In the genomic region with DNA sequence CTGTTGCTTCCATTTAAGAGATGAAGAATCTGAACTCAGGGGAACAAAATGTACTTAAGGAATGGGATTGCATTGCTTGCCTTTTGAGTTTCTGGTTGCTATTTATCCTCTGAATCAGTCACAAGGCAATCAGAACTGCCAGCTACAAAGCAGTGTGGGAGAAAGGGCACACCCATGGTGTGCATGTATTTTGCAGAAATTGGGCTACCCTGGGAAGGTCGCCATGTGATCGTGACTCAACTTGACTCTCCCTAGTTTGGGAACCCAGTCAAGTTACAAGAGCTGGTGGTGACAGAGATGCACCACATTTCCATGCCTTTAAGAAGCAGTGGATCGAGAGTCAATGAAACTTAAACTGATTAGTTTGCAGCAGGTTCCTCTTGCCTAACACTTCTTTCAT, we compare ENCODE assay signal across 27 mouse cellular contexts.
DNase-seq lines count a peak whose midpoint lies in the region; ATAC-seq lines count a peak whose summit lies in the region.
"Had no signal": no experiment of that assay in that cellular context is flagged by ENCODE, and none has a peak within 500 bp of the region (broad histone marks: within the 10 kb centered on the region; RNA-seq: fewer than 3 reads in every experiment).

No protein-coding gene starts in this region.

- no peak overlapping the region for H3K9ac ChIP-seq in forebrain, embryonic 13.5 days
- H3K9ac ChIP-seq: embryonic facial prominence, embryonic 15.5 days; hindbrain, embryonic 12.5 days; limb, embryonic 15.5 days; liver, postnatal 0 days; stomach, embryonic 15.5 days had no signal

- 44% methylated on average over 3 of the region's 3 CpGs for WGBS in forebrain, embryonic 13.5 days
- 69% methylated on average over 3 of the region's 3 CpGs for WGBS in forebrain, embryonic 10.5 days

- no peaks in the 10 kb centered on the region for H3K9me3 ChIP-seq in forebrain, embryonic 13.5 days (replicated peaks)
- H3K9me3 ChIP-seq in forebrain, embryonic 10.5 days, result no peaks in the 10 kb centered on the region
- H3K9me3 ChIP-seq: embryonic facial prominence, embryonic 15.5 days; heart, embryonic 10.5 days; hindbrain, embryonic 12.5 days; limb, embryonic 15.5 days; stomach, embryonic 15.5 days had no signal

- peak; percentile 21; the same call in 1 of the 2 replicates for ATAC-seq in forebrain, embryonic 13.5 days
- ATAC-seq in cerebellum, adult (ENCODE audit: insufficient number of reproducible peaks, low FRiP score, low TSS enrichment), result no peak
- ATAC-seq: CD4-positive, CD25-positive, alpha-beta regulatory T cell, adult 4 months; forebrain, embryonic 14.5 days; inflammation-experienced regulatory T-cells, adult 6 months; liver, postnatal 0 days had no signal

- H3K27me3 ChIP-seq in forebrain, embryonic 13.5 days, result no peaks in the 10 kb centered on the region
- no peaks in the 10 kb centered on the region for H3K27me3 ChIP-seq in forebrain, embryonic 10.5 days (ENCODE audit: poor library complexity, severe bottlenecking)
- H3K27me3 ChIP-seq: embryonic facial prominence, embryonic 15.5 days; hindbrain, embryonic 12.5 days; limb, embryonic 15.5 days; stomach, embryonic 15.5 days had no signal

- H3K36me3 ChIP-seq in forebrain, embryonic 13.5 days (ENCODE audit: poor library complexity, severe bottlenecking), result no peaks in the 10 kb centered on the region
- H3K36me3 ChIP-seq in forebrain, embryonic 10.5 days (replicated peaks), result no peaks in the 10 kb centered on the region
- H3K36me3 ChIP-seq: embryonic facial prominence, embryonic 15.5 days; heart, embryonic 10.5 days; hindbrain, embryonic 12.5 days; limb, embryonic 15.5 days; stomach, embryonic 15.5 days had no signal

- H3K27ac ChIP-seq in forebrain, embryonic 13.5 days, result no peak overlapping the region
- H3K27ac ChIP-seq in forebrain, embryonic 10.5 days, result no peak overlapping the region
- H3K27ac ChIP-seq: embryonic facial prominence, embryonic 15.5 days; heart, embryonic 10.5 days; hindbrain, embryonic 12.5 days; limb, embryonic 15.5 days; stomach, embryonic 15.5 days had no signal

- peaks cover 10% of the 10 kb centered on the region; the same call in 1 of the 2 replicates for H3K4me1 ChIP-seq in forebrain, embryonic 13.5 days
- peaks cover 12% of the 10 kb centered on the region; the same call in 1 of the 2 replicates for H3K4me1 ChIP-seq in forebrain, embryonic 10.5 days
- H3K4me1 ChIP-seq: embryonic facial prominence, embryonic 15.5 days; hindbrain, embryonic 12.5 days; limb, embryonic 15.5 days; stomach, embryonic 15.5 days had no signal

- no peak overlapping the region for H3K4me2 ChIP-seq in forebrain, embryonic 13.5 days
- H3K4me2 ChIP-seq: embryonic facial prominence, embryonic 15.5 days; hindbrain, embryonic 12.5 days; limb, embryonic 15.5 days; stomach, embryonic 15.5 days had no signal

- no peak overlapping the region for H3K4me3 ChIP-seq in forebrain, embryonic 13.5 days
- no peak overlapping the region for H3K4me3 ChIP-seq in forebrain, embryonic 10.5 days
- H3K4me3 ChIP-seq: embryonic facial prominence, embryonic 15.5 days; heart, embryonic 10.5 days; hindbrain, embryonic 12.5 days; limb, embryonic 15.5 days; stomach, embryonic 15.5 days had no signal

- no peak for DNase-seq in forebrain, embryonic 10.5 days (ENCODE audit: extremely low spot score, low spot score)
- peak; percentile 2 for DNase-seq in heart, adult 8-10 months (ENCODE audit: low spot score)
- no peak for DNase-seq in heart, adult 9 months (ENCODE audit: low spot score in 2 of 2)
- peak; percentile 4 for DNase-seq in 3T3-L1 (ENCODE audit: low read depth, low spot score)
- peak; percentile 28 for DNase-seq in lung, postnatal 25 days (ENCODE audit: low spot score)
- DNase-seq in adrenal gland, postnatal 10 days, result no peak
- DNase-seq: adrenal gland, postnatal 36 days; cerebellum, adult 2 months; cerebellum, postnatal 36 days; heart, postnatal 14 days; kidney, adult 8-10 months; kidney, postnatal 14 days; liver, postnatal 0 days; midbrain, embryonic 14.5 days; right cerebral cortex, postnatal 25 days; thymus, adult 18-20 months; thymus, postnatal 4 days had no signal

Comparison
In these comparisons a context has a peak if more than half of its experiments do, and no peak if none do; other contexts are left out.
1. DNase-seq: peak in heart, adult 8-10 months (single experiment), 3T3-L1 (single experiment) and lung, postnatal 25 days (single experiment); none in forebrain, embryonic 10.5 days (single experiment), heart, adult 9 months (0 of 2) and adrenal gland, postnatal 10 days (single experiment).